Mouse (Mus musculus) cerebral cortex, adult 2 months (tissue): Measurements from ENCODE around the gene Myh7b.

Experiments used
- WGBS: fragments of 180-500 bp; shearing (Covaris S2); methylation state at CpG from one replicate; pipeline ENCODE4 v1.1.7; 2018; 5-methylcytosine and 5-hydroxymethylcytosine counted together

The Myh7b gene

DNA sequence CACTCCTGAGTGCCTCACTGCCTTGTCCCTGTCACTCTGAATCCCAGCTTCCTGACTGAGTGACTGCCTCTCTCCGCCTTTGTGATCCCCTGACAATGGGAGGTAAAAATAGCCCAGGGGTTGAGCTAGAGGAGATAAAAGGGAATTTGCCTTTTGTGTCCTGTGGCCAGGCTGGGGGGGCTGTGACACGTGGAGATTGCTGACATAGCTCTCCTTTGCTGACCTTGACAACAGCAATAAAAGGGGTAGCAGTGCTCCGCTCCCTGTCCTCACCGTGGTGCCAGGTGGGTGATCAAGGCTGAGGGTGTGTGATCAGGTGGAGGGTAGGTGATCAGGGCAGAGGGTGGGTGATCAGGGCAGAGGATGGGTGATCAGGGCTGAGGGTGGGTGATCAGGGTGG, at the start of gene Myh7b:
TSS of gene Myh7b (plus strand) at position 235 of the 400 bp plus-strand sequence.
- 56% methylated on average over 4 of the region's 4 CpGs for WGBS

DNA sequence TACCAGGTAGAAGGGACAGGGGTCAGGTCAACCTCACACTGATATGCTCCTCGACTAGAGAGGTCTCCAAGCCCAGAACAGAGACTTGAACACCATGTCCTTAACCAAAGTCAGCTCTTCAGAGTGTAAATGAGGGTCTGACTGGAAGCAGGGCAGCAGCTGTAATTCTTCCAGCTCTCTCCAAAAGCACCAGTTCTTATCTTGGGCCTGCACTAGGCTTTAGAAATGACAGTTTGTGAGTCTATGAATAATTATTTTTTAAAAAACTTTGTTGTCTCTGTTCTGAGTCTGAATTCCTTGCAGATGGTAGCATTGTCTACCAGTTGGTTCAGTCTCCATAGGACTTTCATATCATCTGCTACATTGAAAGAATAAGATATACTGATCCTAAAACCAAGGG, 48.8 kb upstream of the Myh7b start:
- WGBS, result 54% methylated on average over 1 of the region's 1 CpGs

DNA sequence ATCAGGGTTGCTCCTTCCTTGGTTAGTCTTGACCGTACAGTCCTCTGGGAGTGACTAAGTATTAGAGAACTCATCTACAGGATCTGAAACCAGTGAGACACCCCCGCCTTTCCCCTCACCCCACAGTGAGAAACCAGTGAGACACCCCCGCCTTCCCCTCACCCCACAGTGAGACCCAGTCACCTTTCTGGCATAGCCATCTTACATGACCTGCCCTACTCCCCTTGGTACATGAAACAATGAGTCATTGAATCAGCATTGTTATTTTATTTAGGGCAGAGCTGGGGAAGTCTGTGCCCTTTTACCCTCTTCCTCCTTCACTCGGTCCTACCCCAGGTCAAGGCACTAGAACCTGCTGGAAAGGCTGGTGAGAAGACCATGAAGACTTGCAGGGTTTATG, 48.1 kb upstream of the Myh7b start:
- 85% methylated on average over 4 of the region's 4 CpGs for WGBS

DNA sequence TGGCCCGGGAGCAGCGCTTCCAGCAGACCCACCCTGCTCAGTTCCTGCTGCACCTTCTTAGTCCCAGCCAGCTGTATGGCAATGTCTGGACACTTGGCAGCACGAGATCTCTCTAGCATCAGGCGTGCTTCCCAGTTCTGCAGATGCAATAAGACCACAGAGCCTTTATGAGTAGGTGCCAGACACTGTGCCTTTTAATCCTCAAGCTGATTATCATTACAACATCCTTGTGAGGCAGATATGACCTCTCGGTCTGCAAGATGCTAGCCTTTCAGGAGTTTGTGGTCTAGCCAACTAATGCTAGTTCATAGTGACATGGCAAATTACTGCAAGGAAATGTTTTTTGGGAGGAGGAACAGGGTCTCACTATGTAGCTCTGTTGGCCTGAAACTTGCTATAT, 43.3 kb upstream of the Myh7b start:
- WGBS, result 78% methylated on average over 5 of the region's 5 CpGs

DNA sequence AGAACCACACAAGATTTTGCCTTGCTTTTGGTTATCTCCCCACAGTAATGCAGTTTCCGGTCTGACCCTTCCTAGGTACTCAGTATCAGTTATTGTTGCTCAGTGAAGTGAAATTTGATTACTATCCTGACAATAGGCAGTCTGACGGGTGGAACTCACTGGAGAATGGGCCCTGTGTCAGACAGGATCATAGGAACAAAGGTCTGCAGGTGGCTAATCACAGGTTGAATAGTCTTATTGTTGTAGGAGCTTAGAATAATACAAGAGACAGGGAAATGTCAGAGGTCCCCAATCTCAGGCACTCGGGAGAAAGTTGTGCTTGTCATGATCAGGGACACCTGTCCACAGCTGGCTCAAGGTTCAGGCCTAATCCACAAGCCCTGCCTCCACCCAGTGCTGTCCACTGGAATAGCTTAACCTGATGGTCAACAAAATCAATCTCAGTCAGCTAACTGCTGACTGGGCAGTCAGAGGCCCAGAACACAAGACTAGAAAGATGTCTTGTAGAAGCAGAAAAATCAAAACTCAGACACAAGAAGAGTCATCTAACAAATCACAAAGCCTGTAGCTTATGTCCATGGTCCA, 41.7 kb upstream of the Myh7b start:
- WGBS, result 73% methylated on average over 3 of the region's 3 CpGs

DNA sequence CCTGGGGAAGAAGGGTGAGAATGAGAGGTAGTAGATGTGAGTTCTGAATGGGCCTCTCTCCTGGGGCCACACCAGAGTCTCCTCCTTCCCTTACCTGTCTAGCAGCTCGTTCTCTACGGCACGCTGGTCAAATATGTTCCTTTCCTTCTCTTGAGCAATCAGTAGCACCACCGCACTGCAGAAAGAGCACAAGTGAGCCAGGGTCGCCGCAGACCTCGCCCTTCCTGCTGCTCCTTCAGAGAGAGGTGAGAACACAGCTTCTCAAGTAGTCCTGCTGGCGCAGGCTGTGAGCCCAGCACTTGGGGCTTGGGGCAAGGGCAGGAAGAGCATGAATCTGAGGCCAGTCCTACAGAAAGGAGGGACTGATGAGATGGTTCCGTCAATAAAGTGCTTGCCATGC, 38.0 kb upstream of the Myh7b start:
- 94% methylated on average over 9 of the region's 9 CpGs for WGBS

DNA sequence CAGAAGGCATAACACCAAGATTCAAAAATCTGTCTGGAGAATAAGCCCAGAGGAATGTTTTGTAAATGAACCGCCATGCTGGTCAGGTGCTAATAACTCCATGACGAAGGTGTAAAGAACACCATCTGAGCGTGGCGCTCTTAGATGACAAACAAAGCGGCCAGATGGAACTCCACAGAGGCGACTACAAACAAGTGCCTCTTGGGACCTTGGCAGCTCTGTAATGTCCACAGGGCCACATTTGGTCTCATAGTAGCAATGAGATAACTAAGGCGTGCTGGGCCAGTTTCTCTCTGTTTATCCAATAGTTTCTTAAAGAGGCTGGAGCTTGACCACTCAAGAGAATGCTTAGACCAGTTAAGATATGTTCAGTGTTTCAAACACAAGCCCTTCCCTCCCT, 37.0 kb upstream of the Myh7b start:
- 94% methylated on average over 7 of the region's 7 CpGs for WGBS

DNA sequence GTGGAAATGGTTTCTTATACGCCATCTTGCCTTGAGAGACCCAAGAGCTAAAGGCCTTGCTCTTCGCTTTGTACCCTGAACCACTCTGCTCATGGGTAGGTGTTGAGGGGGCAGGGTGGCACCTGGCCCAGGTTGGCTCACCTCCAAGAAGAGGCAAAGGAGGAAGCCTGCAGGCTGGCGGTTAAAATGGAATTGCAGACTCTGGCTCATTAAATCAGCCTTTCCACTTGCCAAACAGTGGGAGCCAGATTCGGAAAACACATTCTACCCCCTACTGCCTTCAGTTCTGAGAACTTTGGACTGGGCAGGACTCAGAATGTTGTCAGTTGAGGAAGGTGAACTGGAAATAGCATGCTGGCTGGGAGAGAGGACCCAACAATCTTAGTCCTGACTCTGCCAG, 36.3 kb upstream of the Myh7b start:
- 51% methylated on average over 4 of the region's 4 CpGs for WGBS

DNA sequence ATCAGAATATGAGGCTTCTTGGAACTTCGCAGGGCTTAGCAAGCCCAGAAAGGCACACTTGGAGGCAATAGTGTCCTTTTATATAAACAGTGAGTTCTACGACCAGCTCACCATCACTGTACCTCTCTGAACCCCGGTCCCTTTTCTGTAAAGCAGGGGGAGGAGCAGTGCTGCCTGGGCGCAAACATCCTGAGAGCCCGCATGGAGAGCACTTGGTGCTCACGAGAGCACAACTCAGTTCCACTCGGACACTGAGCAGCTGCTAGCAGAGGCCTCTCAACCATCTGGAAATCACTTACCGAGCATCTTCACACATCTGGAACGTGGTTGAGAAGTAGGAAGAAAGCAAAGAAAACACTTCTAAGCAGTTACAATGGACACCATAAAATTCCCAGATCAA, 34.4 kb upstream of the Myh7b start:
- WGBS, result 92% methylated on average over 9 of the region's 9 CpGs

DNA sequence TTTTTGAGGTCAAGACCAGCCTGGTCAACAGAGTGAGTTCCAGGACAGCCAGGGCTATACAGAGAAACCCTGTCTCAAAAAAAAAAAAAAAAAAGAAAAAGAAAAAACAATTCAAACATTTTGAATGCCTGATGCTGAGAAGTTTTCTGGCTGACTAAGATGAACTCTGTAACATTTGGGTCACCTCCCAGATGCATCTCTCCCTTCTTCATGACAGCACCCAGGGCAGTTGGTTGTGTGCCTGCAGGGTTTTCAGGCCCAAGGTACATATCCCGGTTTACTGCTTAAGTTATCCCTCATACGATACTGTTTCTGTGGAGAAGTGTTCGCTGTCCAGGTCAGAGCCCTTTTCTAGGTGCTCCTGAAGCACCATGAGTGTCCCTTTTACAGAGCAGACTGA, 30.7 kb upstream of the Myh7b start:
- 90% methylated on average over 3 of the region's 3 CpGs for WGBS

DNA sequence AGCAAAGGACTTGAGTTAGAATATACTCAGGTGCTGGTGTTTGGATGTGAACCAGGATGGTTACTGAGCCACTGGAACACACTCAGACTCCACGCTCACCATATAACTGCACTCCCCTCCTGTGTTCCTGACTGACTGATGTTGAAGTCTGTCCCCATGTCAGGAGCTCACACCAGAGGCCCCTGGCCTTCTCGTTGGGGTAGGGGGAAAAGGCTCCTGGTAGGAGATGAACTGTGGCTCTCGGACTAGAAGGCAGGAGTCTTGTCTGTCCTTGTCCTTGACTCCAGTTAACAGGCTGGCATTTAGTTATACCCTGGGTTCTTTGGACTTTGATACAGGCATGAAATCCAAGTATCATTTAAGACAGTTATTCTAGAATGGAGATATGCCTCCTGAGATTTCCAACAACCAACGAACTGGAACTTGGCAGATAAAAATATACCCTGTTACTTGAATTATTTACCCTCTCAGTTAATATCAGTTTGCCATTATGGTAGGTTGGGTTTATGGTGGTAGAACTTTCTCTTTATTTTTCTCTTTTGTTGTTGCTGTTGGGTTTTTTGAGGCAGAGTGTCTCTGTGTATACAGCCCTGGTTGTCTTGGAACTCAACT, 28.5 kb upstream of the Myh7b start:
- 87% methylated on average over 4 of the region's 4 CpGs for WGBS

DNA sequence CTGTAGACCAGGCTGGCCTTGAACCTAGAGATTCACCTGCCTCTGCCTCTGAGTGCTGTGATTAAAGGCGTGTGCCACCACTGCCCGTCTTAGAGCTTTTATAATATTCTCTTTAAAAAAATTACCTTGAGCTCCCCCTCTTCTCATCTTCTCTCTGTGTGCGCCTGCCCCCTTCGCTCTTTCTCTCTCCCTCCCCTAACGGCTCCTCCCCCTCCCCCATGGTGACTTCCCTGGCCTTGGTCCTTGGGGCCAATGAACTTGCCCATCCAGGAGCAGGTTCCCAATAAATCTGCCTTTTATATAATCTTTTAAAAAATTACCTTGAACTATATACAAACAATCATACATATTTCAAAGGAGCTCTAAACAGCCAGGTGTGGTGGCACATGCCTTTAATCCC, 28.0 kb upstream of the Myh7b start:
- WGBS, result 92% methylated on average over 5 of the region's 5 CpGs

DNA sequence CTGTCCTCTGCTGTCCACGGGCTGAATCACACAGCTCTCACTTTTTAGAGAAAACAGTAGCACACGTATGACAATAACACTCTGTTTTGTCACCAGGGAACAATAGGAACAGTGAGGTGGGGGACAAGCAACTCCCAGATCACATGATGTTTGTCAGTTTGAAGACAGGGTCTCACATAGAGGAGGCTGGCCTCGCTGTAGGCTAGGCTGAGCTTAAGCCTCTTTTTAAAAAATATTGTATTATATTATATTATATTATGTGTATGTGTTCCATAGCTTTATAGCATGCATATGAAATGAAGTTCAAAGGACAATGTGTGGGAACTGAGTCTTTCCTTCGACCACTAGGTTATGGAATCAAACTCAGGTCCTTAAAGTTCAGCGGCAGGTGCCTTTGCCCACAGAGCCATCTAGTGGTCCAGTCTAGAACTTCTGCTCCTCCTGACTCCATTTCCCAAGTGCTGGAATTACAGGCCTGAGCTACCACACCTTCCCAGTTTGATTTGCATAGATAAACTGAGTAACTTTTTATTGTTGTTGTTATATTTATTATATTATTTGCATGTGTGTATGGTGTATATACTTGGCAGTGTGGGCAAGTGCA, 27.0 kb upstream of the Myh7b start:
- WGBS, result 43% methylated on average over 5 of the region's 5 CpGs

DNA sequence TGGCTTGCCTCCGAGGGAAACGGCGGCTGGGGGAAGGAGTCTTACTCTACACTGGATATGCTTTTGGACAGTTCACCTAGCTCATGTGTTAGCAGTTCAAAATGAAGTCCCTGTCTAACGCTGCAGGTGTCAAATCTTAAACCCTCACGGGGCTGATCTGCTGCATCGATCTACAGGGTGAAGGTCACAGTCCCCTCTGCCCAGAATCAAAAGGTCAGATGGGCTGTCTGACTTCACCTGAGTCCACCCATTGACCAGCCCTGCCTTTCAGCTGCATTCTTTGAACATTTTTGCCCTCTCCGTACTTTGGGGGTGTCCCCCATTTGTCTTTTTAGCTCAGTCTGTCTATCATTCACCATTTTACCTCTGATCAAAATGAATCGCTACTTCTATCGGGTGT, 25.9 kb upstream of the Myh7b start:
- WGBS, result 83% methylated on average over 9 of the region's 9 CpGs

DNA sequence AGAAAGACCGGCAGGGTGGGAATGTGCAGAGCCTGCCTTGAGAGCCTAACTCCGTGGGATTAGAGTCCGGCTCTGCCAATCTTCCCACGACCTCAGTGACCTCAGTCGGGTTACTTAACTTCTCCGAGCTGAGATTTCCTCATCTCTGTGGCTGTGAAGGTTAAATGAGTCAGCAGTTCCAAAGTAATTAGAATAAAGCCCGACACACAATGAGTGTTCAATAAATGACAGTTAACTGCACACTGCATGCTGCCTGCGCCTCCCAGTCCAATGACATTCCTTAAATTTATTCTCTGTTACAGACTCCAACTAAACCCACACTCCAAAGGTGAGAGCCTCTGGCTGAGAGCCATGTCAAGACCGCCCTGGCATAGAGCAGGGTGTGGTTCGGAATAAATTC, 25.5 kb upstream of the Myh7b start:
- WGBS, result 61% methylated on average over 10 of the region's 10 CpGs

DNA sequence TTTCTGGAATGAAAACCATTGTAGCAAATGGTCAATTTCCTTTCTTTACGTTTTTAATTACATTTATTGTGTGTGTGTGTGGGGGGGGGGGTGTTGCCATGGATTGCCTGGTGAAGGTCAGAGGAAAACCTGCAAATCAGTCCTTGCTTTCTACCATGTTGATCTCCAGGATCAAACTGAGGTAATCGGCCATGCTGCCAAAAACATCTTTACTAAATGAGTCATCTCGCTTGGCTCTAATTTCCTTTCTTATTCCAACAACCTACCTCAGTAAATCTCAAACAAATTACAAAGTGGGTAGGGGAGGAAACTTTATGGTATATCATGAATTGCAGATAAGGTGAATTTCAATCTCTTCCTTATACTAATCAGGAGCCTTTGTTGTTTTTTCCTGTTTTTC, 22.9 kb upstream of the Myh7b start:
- 65% methylated on average over 3 of the region's 3 CpGs for WGBS

DNA sequence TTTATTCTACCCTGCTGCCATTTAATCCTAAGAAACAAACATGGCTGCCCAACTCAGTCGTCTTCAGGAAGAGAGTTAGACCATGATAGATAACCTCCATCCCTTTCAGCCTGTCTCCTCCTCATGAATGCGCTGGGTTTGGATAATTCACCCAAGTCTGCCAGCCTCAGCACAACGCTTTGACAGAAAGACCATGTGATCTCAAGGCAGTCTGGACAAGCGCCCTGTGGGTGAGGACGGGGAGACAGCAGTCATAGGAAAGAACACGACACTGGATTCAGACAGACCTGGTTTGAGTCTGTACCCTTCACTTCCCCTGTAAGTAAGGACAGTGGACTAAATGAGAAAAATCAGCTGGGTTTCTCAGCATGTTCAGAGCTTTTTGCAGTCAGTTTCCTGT, 21.5 kb upstream of the Myh7b start:
- whole genome bisulfite sequencing, result 50% methylated on average over 6 of the region's 6 CpGs

DNA sequence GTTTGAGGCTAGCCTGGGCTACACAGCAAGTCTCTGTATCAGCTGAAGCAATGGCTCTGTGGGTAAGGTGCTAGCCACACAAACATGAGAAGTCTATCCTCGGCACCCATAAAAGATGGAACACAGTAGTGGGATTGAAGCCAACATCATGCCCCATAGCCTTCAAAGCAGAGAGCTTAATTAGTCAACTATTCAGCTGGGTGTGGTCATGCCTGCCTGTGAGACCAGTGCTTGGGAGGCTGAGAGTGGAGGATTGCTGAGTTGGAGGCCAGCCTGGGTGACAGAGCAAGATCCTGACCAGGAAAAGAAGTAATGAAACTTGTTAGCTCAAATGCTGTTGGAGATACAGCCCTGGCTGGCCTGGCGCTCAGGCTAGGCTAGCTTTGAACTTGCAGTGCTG, 20.1 kb upstream of the Myh7b start:
- 83% methylated on average over 2 of the region's 2 CpGs for WGBS

DNA sequence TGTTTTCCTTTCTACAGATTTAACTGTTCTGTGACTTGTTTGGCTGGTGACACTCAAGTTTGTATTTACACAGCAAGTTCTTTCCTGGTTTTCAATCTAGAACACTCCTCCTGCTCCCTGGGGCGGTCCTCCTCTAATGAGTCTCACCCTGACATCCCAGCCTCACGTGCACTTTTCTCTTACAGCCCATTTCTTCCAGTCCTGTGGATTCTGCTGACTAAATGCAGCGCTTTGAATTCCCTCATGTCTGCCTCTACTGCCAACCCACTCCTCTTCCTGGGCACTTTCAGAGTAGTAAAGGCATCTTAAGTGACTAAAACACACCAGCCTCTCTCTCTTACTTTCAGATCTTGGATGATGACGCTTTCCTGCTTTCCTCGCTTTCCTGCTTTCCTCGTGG, 19.3 kb upstream of the Myh7b start:
- WGBS, result 3% methylated on average over 6 of the region's 6 CpGs

DNA sequence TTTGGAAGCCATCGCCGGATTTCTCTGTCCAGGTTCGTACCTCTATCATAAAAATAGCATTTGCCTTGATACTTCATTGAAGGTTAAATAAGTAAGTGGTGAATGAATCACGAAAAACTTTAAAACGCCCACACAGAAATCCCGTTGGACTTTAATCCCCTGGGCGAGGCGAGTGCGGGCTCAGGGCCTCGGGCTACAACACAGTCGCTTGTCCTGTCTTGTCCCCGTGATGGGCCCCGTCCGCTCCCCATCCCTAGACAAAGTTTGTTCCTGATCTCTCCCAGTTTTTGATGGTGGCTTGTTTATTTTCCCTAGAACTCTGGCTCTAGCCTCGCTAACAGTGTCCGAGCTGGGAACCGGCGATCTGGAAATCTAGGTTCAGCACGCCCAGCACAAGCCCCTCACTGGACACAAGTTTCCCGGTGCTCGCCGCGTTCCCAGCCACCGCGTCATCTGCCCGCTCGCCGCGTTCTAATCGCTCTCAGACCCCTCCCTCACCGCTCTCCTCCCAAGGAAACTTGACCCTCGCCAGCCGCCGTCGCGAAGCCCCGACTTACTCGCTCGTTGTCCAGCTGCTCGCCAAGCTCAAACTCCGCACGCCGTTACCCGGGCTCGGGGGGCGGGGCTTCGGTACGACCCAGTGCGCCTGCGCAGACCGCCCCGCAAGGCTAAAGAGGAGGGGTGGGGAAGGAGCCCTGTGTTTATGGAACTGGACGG, 18.7 kb upstream of the Myh7b start, which contains the start of gene Gss:
TSS of gene Gss (minus strand) at position 674 of the 717 bp plus-strand sequence.
- WGBS, result under 1% methylated on average over 53 of the region's 53 CpGs

DNA sequence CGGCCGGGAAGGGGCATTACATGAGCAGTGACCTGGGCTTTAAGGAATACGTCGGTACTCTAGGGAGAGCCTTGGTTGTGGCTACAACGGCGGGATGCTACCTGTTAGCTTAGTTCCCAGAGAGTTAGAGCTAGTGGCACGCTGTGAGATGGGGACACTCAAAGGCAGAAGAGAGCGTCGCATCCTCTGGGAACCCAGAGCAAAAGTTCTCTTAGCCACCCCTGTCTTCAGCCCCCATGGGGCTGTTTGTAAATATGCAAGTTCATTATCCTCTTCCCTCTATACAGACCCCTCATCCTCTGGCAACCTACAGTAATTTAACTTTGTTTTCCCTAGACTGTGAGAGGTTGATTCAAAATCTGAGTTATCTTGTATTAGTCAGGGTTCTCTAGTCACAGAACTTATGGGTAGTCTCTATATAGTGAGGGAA, 18.1 kb upstream of the Myh7b start:
- WGBS, result under 1% methylated on average over 9 of the region's 9 CpGs

DNA sequence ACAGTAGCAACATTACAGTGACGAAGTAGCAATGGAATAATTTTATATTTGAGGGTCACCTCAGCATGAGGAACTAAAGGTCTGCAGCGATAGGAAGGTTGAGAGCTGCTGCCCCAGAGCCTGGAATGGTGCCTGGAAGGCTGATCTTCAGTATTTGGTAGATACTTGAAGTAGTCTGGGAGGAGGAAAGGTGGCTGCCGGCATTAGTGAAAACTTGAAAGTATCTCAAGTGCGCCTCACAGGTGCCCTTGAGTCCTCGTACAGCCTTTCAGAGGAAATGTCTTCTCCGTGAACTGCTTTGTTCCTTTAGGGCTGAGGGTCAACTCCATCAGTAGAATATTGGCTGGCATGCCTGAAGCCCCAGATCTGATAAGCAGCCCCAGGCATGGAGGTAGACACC, 15.5 kb upstream of the Myh7b start:
- WGBS, result 81% methylated on average over 6 of the region's 6 CpGs

DNA sequence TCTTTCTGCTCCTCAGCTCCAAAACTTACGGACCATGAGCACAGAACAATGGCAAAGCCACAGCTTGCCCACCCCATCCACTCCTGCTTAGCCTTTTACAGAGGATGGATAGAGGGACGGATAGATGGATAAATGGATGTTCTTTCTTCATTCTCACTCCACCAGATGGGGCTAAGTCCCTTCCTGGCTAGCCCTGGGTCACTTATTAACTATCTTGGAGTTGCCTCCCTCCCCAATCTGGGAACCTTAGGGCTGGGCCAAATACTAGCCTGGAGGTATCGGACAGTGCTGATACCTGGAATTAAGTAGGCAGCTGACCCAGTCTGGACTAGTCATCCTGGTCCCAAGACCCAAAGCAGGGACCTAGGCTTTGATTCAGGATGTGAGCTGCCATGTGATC, 7.3 kb upstream of the Myh7b start:
- 79% methylated on average over 3 of the region's 3 CpGs for WGBS
